Mouse (Mus musculus): ENCODE data around the gene Tlcd2. TPM values are rescaled to one million over a fixed set of nuclear protein-coding genes. Genes with fewer than 3 reads are reported as not detected.

Tlcd2 gene
- 16.7 and 17.1 TPM in 2 replicates for polyA plus RNA-seq (2015; fragmentation: Nextera tagmentation; extraction: Ambion mirVana)

DNA sequence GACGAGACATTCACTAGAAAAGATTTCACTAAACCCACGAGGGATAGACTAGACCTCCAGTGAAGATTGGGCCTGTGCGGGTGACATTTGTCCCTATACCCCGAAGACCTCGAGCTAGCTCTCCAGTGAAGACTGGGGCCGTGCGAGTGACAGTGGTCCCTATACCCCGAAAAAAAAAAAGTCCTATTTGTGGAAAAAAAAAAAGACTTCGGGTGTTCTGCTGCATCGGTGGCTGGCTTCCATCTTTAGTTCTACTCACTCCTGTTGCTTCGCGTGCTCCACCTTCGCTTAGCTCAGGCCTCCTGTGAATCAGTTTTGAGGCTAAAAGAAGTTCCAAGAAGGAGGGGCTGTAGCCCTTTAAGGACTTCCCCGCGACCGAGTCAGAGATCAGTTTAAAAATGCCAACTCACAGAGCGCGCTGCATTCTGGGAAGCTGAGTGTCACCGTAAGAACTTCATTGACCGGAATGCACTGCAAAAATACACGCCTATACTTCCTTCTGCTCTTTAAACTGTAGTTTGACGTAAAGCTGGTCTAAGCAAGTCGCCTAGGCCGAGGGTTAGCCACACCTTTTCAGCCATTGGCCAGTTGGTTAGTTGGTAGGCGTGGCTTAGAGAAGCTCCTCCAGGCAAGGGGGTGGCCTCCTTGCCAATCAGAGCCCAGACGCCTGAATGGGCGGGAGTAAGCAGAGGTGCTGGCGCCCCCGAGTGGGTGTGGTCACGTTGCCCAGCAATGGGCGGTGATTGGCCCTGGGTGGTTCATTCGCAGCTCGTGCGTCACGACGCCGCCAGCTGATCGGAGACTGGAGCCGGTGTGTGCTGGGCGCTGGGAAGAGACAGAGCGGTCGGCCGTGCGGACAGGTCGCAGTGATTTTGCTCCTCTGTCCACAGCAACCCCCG is at the start of gene Tlcd2:
Tlcd2 (plus strand) TSS at position 872 of the 899 bp plus-strand sequence.
- H3K27me3 ChIP-seq (ENCODE audit: control insufficient read depth, insufficient read depth, low read depth, low read length) = no peaks in the 10 kb centered on the region
- H3K4me3 ChIP-seq (ENCODE audit: low read length) = peak within 1 kb of the TSS; percentile 84
- H3K9me3 ChIP-seq (ENCODE audit: control insufficient read depth, low read length) = no peaks in the 10 kb centered on the region
- peak within 1 kb of the TSS; percentile 75 for H3K9ac ChIP-seq (ENCODE audit: low read length)
- H3K27ac ChIP-seq (ENCODE audit: low read length) = peak within 1 kb of the TSS; percentile 99
- WGBS = under 1% methylated on average over 46 of the region's 46 CpGs
- peaks cover 3% of the 10 kb centered on the region; the same call in 1 of the 2 replicates for H3K36me3 ChIP-seq (ENCODE audit: control insufficient read depth, insufficient read depth, low read length)
- H3K4me2 ChIP-seq (ENCODE audit: low read depth, low read length) = peak within 1 kb of the TSS; percentile 98
- H3K4me1 ChIP-seq (replicated peaks; ENCODE audit: control insufficient read depth, insufficient read depth, low read length) = peaks cover 30% of the 10 kb centered on the region
- peak; percentile 93 for ATAC-seq (ENCODE audit: low read depth)

- Histone ChIP-seq H3K4me3 (ENCODE audit: low read length) (no peak overlapping the region), H3K9ac (ENCODE audit: low read length) (no peak overlapping the region), H3K27me3 (ENCODE audit: control insufficient read depth, insufficient read depth, low read depth, low read length) (no peaks in the 10 kb centered on the region), H3K9me3 (ENCODE audit: control insufficient read depth, low read length) (no peaks in the 10 kb centered on the region), H3K36me3 (ENCODE audit: control insufficient read depth, insufficient read depth, low read length) (no peaks in the 10 kb centered on the region), H3K4me2 (ENCODE audit: low read depth, low read length) (no peak overlapping the region), H3K27ac (ENCODE audit: low read length) (no peak overlapping the region), H3K4me1 (replicated peaks; ENCODE audit: control insufficient read depth, insufficient read depth, low read length) (0 out of 2 replicates have a peak, but pooled peaks cover 2% of the 10 kb centered on the region)
- 49% methylated on average over 7 of the region's 7 CpGs for WGBS
- no peak for ATAC-seq (ENCODE audit: low read depth)
These were observed 46.4 kb upstream of the Tlcd2 start for GRCm38 (mm10) chr11:75415096-75415495.

DNA sequence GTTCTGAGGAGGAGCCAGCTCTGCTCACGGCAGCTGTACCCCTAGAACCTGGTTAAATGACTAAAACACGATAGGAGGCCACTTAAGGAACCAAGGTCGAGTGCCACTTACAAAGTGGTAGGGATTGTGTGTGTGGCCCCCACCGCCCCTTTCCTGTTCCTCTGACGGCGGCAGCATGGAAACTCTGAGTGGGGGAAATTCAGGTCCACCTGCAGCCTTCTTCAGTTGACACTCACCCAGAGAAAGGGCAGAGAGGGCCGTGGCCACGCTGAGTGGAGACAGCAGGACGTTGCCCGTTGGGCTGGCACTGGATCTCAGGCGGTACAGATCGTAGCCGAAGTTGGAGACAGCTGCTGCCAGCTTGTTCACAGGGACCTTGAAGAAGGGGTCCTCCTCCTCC is 45.5 kb upstream of the Tlcd2 start:
- WGBS = 61% methylated on average over 13 of the region's 13 CpGs
- Histone ChIP-seq H3K4me3 (ENCODE audit: low read length) (no peak overlapping the region), H3K9ac (ENCODE audit: low read length) (no peak overlapping the region), H3K27ac (ENCODE audit: low read length) (no peak overlapping the region), H3K27me3 (ENCODE audit: control insufficient read depth, insufficient read depth, low read depth, low read length) (no peaks in the 10 kb centered on the region), H3K4me1 (replicated peaks; ENCODE audit: control insufficient read depth, insufficient read depth, low read length) (0 out of 2 replicates have a peak, but pooled peaks cover 2% of the 10 kb centered on the region), H3K4me2 (ENCODE audit: low read depth, low read length) (no peak overlapping the region), H3K36me3 (ENCODE audit: control insufficient read depth, insufficient read depth, low read length) (no peaks in the 10 kb centered on the region), H3K9me3 (ENCODE audit: control insufficient read depth, low read length) (no peaks in the 10 kb centered on the region)
- ATAC-seq (ENCODE audit: low read depth) = no peak

DNA sequence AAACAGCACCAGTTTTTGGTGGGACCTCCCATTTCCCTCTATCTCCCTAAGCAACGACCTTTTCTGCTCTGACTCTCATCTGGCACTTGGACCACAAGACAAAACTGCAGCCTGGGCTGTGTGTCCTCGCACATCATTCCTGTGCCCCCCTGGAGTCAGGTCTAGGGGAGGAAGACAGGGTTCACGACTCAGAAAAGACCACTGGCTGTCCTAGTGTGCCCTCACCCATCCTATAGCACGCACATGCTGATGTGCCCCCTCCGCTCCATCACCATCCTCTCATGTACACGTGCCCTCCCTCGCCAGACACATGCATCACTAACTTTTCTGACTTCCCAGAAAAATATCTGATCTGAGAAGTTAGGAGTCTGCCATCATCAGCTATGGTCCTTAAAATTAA is 41.5 kb upstream of the Tlcd2 start:
- no peaks in the 10 kb centered on the region for H3K36me3 ChIP-seq (ENCODE audit: control insufficient read depth, insufficient read depth, low read length)
- peaks cover 3% of the 10 kb centered on the region for H3K4me1 ChIP-seq (replicated peaks; ENCODE audit: control insufficient read depth, insufficient read depth, low read length)
- no peaks in the 10 kb centered on the region for H3K27me3 ChIP-seq (ENCODE audit: control insufficient read depth, insufficient read depth, low read depth, low read length)
- H3K4me2 ChIP-seq (ENCODE audit: low read depth, low read length) = no peak overlapping the region
- no peak overlapping the region for H3K27ac ChIP-seq (ENCODE audit: low read length)
- no peak for ATAC-seq (ENCODE audit: low read depth)
- no peak overlapping the region for H3K9ac ChIP-seq (ENCODE audit: low read length)
- 79% methylated on average over 7 of the region's 7 CpGs for WGBS
- no peaks in the 10 kb centered on the region for H3K9me3 ChIP-seq (ENCODE audit: control insufficient read depth, low read length)
- no peak overlapping the region for H3K4me3 ChIP-seq (ENCODE audit: low read length)

- no peak overlapping the region for H3K27ac ChIP-seq (ENCODE audit: low read length)
- ATAC-seq (ENCODE audit: low read depth) = no peak
- H3K9ac ChIP-seq (ENCODE audit: low read length) = no peak overlapping the region
- no peaks in the 10 kb centered on the region for H3K36me3 ChIP-seq (ENCODE audit: control insufficient read depth, insufficient read depth, low read length)
- 66% methylated on average over 5 of the region's 5 CpGs for WGBS
- H3K27me3 ChIP-seq (ENCODE audit: control insufficient read depth, insufficient read depth, low read depth, low read length) = no peaks in the 10 kb centered on the region
- H3K4me2 ChIP-seq (ENCODE audit: low read depth, low read length) = no peak overlapping the region
- H3K4me1 ChIP-seq (replicated peaks; ENCODE audit: control insufficient read depth, insufficient read depth, low read length) = peaks cover 3% of the 10 kb centered on the region
- no peaks in the 10 kb centered on the region for H3K9me3 ChIP-seq (ENCODE audit: control insufficient read depth, low read length)
- H3K4me3 ChIP-seq (ENCODE audit: low read length) = no peak overlapping the region
These were observed 40.6 kb upstream of the Tlcd2 start for GRCm38 (mm10) chr11:75420810-75421374.

DNA sequence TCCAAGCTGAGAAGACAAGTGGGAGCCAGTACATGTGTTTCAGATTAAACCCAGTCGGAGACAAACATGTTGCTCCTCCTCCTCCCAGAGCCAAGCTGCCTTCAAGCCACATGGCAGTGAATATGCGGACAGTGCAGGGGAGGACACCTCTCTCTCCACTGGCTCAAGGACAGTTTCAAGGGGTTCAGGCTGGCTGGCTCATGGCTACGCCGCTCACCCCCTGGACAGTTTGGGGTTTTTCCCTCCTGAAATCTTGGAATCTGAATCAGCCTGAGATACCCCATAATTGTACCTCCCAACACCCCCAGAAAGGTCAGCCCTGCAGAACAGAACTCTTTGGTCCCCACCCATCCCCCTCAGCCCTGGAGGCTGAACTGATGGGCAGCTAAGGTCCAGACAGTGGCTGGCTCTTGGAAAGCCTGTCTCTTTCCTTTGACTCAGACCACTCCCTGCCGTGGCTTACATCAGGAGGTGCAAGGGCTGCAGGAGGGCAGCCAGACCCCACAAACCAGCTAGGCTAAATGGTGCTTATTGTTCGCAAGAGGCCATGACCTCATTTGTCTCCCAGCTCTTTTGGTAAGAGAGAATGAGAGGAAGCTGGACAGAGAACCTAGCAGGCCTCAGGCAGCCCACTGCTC is 40.0 kb upstream of the Tlcd2 start:
- no peaks in the 10 kb centered on the region for H3K36me3 ChIP-seq (ENCODE audit: control insufficient read depth, insufficient read depth, low read length)
- ATAC-seq (ENCODE audit: low read depth) = no peak; the same call in 1 of the 2 replicates
- peak overlapping the region; percentile 41; the same call in 1 of the 2 replicates for H3K9ac ChIP-seq (ENCODE audit: low read length)
- H3K27ac ChIP-seq (ENCODE audit: low read length) = no peak overlapping the region
- peak overlapping the region; percentile 41 for H3K4me2 ChIP-seq (ENCODE audit: low read depth, low read length)
- WGBS = 52% methylated on average over 6 of the region's 6 CpGs
- 0 out of 2 replicates have a peak overlapping the region, but pooled peaks have one; percentile 7 for H3K4me3 ChIP-seq (ENCODE audit: low read length)
- no peaks in the 10 kb centered on the region for H3K9me3 ChIP-seq (ENCODE audit: control insufficient read depth, low read length)
- peaks cover 3% of the 10 kb centered on the region for H3K4me1 ChIP-seq (replicated peaks; ENCODE audit: control insufficient read depth, insufficient read depth, low read length)
- H3K27me3 ChIP-seq (ENCODE audit: control insufficient read depth, insufficient read depth, low read depth, low read length) = no peaks in the 10 kb centered on the region

- ATAC-seq (ENCODE audit: low read depth) = peak; percentile 67
- Histone ChIP-seq H3K9me3 (ENCODE audit: control insufficient read depth, low read length) (no peaks in the 10 kb centered on the region), H3K4me2 (ENCODE audit: low read depth, low read length) (peak within 1 kb of the TSS; percentile 41), H3K36me3 (ENCODE audit: control insufficient read depth, insufficient read depth, low read length) (no peaks in the 10 kb centered on the region), H3K4me3 (ENCODE audit: low read length) (peak within 1 kb of the TSS; percentile 35), H3K27me3 (ENCODE audit: control insufficient read depth, insufficient read depth, low read depth, low read length) (no peaks in the 10 kb centered on the region), H3K4me1 (replicated peaks; ENCODE audit: control insufficient read depth, insufficient read depth, low read length) (peaks cover 3% of the 10 kb centered on the region), H3K27ac (ENCODE audit: low read length) (no peak within 1 kb of the TSS), H3K9ac (ENCODE audit: low read length) (peak within 1 kb of the TSS; percentile 41)
- 24% methylated on average over 10 of the region's 10 CpGs for whole genome bisulfite sequencing
These were observed 39.3 kb upstream of the Tlcd2 start, which contains the start of gene Serpinf1 for GRCm38 (mm10) chr11:75422013-75422792. Serpinf1 (minus strand) TSS chr11:75422701.

GRCm38 (mm10) chr11:75423091-75423490 is 38.4 kb upstream of the Tlcd2 start:
- WGBS = 95% methylated on average over 3 of the region's 3 CpGs
- Histone ChIP-seq H3K4me3 (ENCODE audit: low read length) (no peak overlapping the region), H3K4me2 (ENCODE audit: low read depth, low read length) (no peak overlapping the region), H3K9me3 (ENCODE audit: control insufficient read depth, low read length) (no peaks in the 10 kb centered on the region), H3K27ac (ENCODE audit: low read length) (no peak overlapping the region), H3K27me3 (ENCODE audit: control insufficient read depth, insufficient read depth, low read depth, low read length) (no peaks in the 10 kb centered on the region), H3K4me1 (replicated peaks; ENCODE audit: control insufficient read depth, insufficient read depth, low read length) (peaks cover 3% of the 10 kb centered on the region), H3K9ac (ENCODE audit: low read length) (no peak overlapping the region), H3K36me3 (ENCODE audit: control insufficient read depth, insufficient read depth, low read length) (no peaks in the 10 kb centered on the region)
- no peak for ATAC-seq (ENCODE audit: low read depth)
